Mouse (Mus musculus) G1E (cell line): ENCODE results near the gene Lypd6.

Experiments
- CTCF ChIP-seq: IDR thresholded peaks from 2 replicates; pipeline ENCODE4 v1.5.1; 2012; ENCODE audit warnings: low read depth, low read length, inconsistent platforms, mixed read lengths
- GATA1 ChIP-seq: IDR thresholded peaks from 2 replicates; pipeline ENCODE4 v1.6.1; 2012; ENCODE audit warnings: borderline replicate concordance, low read length, inconsistent platforms, mixed read lengths
- TAL1 ChIP-seq: conservative IDR thresholded peaks from 2 replicates; pipeline ENCODE4 v1.6.1; 2012; ENCODE audit warnings: low read depth, low read length, inconsistent platforms, mixed read lengths

DNA sequence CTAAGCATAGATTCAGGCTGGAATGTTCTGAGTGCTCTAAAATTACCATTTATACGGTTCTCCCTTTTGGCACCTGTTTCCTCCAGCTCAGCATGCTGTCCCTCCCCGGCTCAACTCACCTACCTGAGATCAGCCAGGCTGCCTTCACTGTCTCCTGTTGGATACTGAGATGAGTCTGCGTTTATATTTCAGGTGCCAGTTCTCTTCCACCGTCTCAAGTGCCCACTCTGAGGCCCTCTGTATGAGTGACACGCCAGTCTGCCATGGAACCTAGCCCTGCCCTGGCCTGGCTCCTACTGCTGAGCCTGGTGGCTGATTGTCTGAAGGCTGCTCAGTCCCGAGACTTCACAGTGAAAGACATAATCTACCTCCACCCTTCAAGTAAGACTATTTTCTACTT lies 99.0 kb downstream of the Lypd6 start:
- TF ChIP-seq CTCF: no peak
- no peak for TF ChIP-seq TAL1
- TF ChIP-seq GATA1: no peak
